Mouse (Mus musculus) brain, embryonic 14.5 days (tissue): ENCODE measurements around the gene Cbfa2t2. TPM values are rescaled to one million over a fixed set of nuclear protein-coding genes. Genes with fewer than 3 reads are reported as not detected.

Experiments used
- DNase-seq: peaks from one replicate; pipeline ENCODE4 v3.0.0-alpha.2; 2011; ENCODE audit warnings: low read depth
- CTCF ChIP-seq: fragments of 200-500 bp; IDR thresholded peaks from 2 replicates; pipeline ENCODE4 v1.5.1; 2012; ENCODE audit warnings: inconsistent platforms, mild to moderate bottlenecking, moderate library complexity, borderline replicate concordance; ENCODE audit not compliant: insufficient read depth, insufficient read length; ENCODE audit errors: extremely low read depth
- POLR2A ChIP-seq: fragments of 200-500 bp; IDR thresholded peaks from 2 replicates; pipeline ENCODE4 v1.6.1; 2012; ENCODE audit warnings: mild to moderate bottlenecking, inconsistent platforms, borderline replicate concordance; ENCODE audit not compliant: poor library complexity, insufficient read depth, insufficient read length, severe bottlenecking; ENCODE audit errors: extremely low read depth
- polyA plus RNA-seq: library from polyadenylated mRNA; depleted of rRNA; stranded (reverse); fragments of >200 nt; gene quantifications from 2 replicates; pipeline ENCODE4 v1.2.3, GENCODE M21; 2012

Cbfa2t2 gene
- polyA plus RNA-seq, 1 experiment, result 46.3 TPM

DNA sequence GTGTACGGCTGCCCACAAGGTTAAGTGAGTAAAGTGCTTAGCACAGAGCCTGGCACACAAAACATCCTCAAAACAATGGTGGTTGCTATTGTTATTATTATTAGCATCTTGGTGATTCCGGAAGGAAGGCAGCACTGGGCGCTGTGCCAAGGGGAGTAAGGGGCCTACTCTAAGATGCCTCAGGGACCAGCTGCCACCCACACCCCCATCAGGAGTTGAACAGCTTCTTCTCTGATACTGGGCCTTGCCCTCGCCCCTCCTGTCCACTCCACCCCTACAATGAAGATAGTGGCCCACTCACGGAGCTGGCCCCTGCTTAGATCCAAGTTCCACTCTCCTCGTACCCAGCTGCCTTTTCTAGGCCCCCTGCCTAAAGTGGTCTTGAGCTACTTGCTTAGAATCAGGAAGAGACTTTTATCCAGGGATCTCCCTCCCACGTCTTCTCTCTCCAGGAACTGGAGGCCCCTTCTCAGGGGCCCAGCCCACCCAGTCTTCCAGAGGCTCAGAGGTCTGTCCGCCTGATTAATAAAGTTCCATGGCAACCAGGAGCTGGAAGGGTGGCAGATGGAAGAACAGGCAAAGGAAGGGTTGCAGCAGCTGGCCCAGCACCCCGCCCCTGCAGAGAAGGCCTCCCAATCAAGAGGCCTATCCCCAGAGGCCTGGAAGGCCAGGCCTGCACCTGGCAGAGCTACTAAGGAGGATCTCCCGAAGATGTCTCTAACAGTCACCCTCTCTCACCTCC lies 132.2 kb downstream of the Cbfa2t2 start:
- TF ChIP-seq POLR2A, result no peak
- TF ChIP-seq CTCF, result no peak
- DNase-seq, result peak; percentile 85

- peak; percentile 75 for DNase-seq
- no peak for TF ChIP-seq CTCF
- 0 out of 2 replicates have a peak, but pooled peaks have one; percentile 18 for TF ChIP-seq POLR2A
Observed at GRCm38 (mm10) chr2:154569071-154569748, 132.9 kb downstream of the Cbfa2t2 start.

DNA sequence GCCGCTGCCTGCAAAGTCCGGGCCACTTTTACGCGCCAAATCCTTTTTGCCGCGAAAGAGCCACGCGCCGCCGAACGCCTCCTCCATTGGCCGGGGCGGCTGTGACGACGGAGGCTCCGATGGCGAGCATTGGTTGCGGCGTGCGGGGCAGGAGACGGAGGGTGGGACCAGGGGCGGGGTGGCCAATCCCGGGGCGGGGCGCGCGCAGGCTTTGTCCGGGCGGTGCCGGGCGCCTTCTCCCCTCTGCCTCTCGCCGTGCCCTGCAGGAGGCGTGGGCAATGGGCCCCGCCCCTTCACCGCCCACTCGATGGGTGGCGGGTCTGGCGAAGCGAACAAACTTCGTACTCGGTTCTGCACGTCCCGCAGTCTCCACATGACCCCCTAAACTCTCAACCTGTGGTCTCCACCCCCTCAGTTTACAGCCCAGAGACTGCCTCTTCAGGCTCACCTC lies 133.6 kb downstream of the Cbfa2t2 start, which contains the start of gene E2f1:
Gene E2f1 (minus strand): TSS at position 57 of the 451 bp plus-strand sequence.
- no peak for TF ChIP-seq CTCF
- peak; percentile 98 for DNase-seq

DNA sequence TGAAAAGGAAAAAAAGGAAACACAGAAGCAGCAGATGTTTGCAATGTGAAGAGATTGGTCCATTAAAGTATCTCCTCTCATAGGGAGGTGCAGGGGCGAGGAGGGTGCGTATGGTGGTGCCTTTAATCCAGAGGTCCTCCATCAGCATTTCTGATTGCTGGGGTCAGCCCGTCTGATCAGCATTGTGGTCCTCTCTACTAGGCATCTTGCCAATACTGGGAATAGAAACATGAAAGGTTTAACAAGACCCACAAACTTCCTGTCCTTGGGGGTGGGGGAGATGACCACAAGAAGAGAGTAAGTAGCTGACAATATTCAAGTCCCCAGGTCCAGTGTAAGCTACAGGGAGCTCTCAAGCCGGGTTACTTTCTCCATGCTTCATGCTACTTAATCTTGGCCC lies 134.4 kb downstream of the Cbfa2t2 start:
- no peak for DNase-seq
- TF ChIP-seq CTCF, result no peak
- TF ChIP-seq POLR2A, result no peak

DNA sequence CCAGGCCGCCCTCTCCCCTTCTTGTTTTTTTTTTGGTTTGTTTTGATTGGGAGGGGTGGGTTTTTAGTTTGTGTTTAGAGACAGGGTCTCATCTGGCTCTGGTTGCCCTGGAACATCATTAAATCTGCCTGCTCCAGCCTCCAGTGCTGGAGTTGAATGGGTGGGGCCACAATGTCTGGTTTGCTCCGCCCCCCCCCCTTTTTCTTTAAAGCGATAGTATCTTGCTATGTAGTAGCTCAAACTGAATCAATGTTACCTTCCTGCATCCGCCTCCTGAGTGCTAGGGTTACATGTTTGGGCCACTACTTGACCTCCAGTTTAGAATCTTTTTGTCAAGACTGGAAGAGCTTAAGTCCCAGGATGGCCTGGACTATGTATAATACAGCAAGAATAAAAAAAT lies 135.0 kb downstream of the Cbfa2t2 start:
- TF ChIP-seq CTCF (no peak), POLR2A (no peak)
- no peak for DNase-seq

DNA sequence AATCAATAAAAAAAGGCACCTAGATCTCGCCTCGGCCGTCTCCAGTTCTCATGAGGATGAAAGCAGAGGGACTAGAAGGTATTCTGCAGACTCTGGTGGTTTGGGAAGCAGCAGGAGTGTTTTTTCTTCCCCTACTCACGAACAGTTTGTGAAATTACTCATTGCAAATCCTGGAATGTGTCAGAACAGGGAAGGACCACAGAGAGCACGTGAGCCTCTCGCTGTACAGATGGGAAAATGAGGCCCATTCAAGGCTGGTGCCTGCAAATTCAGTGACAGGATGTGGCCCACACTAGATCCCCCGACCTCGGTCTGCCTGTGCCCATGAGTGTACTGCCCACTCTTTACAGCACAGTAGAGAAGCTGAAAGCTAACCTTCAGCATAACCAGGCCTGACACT lies 135.7 kb downstream of the Cbfa2t2 start:
- no peak for DNase-seq
- TF ChIP-seq CTCF (no peak), POLR2A (no peak)

- no peak for DNase-seq
- TF ChIP-seq CTCF, result no peak
- TF ChIP-seq POLR2A, result no peak
Observed at GRCm38 (mm10) chr2:154572996-154573395, 136.7 kb downstream of the Cbfa2t2 start.

GRCm38 (mm10) chr2:154574271-154574670 lies 138.0 kb downstream of the Cbfa2t2 start:
- peak; percentile 50 for DNase-seq

GRCm38 (mm10) chr2:154576876-154577743 lies 140.8 kb downstream of the Cbfa2t2 start:
- TF ChIP-seq POLR2A (no peak), CTCF (no peak)
- peak; percentile 73 for DNase-seq

More at GRCm38 (mm10) chr2:154574271-154574670, 138.0 kb downstream of the Cbfa2t2 start:
- TF ChIP-seq POLR2A (no peak), CTCF (no peak)

- TF ChIP-seq CTCF (no peak), POLR2A (no peak)
- no peak for DNase-seq
Observed at GRCm38 (mm10) chr2:154577744-154578067, 141.4 kb downstream of the Cbfa2t2 start.

DNA sequence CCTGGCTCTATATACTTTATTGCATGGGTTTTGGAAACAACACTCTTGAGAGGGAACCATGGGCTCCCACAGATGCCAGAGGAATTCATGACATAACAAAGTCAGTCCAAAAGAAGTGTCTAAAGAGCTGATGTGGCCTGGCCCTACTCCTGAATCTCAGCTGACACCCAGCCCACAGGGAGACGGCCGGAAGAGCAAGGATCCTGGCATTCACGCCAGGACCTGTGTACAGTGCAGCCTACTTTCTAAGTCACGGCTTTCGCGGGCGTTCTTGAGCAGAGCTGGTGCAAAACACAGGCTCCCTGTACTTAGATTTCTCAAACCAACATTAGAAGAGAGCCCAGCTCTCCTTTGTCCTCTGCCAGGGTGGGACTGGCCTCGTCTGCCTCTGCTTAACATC lies 144.3 kb downstream of the Cbfa2t2 start:
- TF ChIP-seq POLR2A (no peak), CTCF (no peak)
- peak; percentile 38 for DNase-seq
